Mouse (Mus musculus) lung, postnatal 4 days (tissue): Measurements from ENCODE around the gene Crygd.
"Not testable (repeated sequence)": the region's sequence is repeated elsewhere in the genome, so short reads cannot be mapped to it uniquely, and the experiment has no call there.

ENCODE experiments used
- DNase-seq, 2 experiments: peaks; one replicate each; pipeline ENCODE4 v3.0.0; 2021

Gene Crygd

DNA sequence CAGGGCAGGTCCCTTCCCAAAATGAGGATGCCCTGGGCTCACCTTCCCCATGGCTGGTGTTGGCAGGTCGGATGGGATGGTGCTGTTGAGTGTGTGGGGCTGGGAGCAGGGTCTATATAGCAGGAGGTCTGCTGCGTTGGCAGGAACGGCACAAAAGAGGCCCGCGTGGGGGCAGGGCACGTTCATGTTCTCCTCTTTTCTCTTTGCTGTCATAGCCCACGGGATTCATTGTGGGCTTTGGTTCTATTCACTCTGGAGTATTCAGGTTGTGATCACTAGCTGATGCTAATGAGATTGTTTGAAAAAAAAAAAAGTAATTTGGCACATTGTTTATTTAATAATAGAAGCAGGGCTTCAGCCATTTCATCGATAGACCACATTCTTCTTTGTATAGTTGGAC, at the start of gene Crygd:
TSS of gene Crygd (minus strand) at position 101 of the 400 bp plus-strand sequence.
- no peak for DNase-seq

- peak; percentile 31 to 45 for DNase-seq
These were observed 49.5 kb upstream of the Crygd start for GRCm38 (mm10) chr1:65112807-65113196.

DNA sequence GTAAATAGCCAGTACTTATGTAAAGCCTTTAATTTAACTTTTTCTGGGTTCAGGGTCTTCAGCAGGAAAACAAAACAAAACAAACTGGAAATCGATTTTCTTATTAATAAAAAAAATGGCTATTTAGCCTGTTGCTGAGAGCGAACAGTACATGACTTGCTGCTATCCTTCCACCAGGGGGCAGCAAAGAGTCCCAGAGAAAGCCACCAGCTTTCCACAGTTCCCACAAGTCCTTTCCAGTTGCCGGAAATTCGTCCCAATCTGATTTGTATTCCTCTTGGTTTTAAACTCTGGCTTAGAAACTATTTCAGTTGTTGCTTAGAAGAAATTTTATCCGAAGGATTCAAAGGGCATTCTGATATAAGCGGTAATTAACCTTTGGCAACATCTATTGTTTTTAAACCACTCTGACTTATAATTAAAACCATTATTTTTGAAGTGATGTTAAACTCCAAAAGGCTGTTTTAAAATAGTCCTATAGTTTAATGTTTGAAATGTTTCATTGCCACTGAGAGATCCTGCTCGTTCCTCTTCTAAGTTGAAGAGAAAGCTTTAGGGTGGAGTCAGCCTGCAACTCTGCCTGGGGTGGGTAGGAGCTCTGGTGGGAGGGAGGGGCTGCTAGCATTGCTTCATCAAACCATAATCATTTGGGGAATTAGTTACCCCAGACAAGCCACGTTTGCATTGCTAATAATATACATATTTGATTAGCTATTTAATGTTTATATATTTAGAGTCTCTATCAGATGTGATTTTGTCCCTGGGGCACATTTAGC, 49.0 kb upstream of the Crygd start:
- DNase-seq, result peak; percentile 51 to 78

DNA sequence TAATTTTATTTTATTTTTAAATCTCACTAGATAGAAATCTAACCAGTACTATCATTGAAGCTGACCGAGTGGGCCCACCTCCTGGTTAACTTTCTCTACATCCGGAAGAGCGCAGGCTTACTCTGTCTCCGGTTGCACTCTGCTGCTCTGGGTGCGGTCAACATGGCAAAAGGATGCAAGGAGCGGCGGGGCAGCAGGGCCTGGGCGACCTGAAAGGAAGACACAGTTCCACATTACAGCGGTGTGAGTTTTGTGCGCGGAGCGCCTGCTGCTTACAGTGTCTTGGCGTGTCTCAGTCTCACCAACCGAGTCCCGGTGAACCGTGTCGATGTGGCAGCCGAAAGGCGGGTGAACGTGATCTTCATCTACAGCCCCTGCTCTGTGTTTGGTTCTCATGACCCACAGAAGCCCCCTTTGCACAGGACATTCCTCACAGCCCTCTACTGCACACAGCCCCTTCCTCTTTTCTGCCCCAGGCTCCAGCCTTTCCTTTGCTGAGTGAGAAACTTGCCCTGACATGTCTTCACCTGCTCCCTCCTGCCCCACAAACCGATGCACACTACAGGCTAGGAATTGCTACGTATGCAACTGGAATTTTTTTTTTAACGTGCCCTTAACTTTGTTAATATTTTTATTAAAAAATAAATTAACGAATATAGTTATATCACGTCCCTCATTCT, 46.6 kb upstream of the Crygd start:
- DNase-seq, result no peak

DNA sequence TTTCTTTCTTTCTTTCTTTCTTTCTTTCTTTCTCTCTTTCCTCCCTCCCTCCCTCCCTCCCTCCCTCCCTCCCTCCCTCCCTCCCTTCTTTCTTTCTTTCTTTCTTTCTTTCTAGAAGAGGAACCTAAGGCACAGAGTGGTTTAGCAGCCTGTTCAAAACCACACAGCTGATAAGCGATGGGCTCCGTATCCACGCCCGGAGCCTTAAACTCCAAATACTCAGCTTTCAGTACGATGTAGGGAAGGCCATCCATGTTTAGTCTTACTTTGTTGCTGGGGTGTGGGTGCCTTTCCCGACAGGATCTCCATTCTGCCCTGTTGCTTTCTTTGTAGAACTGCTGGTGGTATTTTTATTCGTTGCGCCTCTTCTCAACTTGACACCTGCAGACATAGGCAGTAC, 45.9 kb upstream of the Crygd start:
- DNase-seq, result no peak

- DNase-seq, result no peak
These were observed 44.5 kb upstream of the Crygd start for GRCm38 (mm10) chr1:65107654-65108279.

GRCm38 (mm10) chr1:65103273-65103672, 40.0 kb upstream of the Crygd start, which contains the start of gene Cryga:
TSS of gene Cryga (minus strand) at chr1:65103373.
- no peak for DNase-seq

DNA sequence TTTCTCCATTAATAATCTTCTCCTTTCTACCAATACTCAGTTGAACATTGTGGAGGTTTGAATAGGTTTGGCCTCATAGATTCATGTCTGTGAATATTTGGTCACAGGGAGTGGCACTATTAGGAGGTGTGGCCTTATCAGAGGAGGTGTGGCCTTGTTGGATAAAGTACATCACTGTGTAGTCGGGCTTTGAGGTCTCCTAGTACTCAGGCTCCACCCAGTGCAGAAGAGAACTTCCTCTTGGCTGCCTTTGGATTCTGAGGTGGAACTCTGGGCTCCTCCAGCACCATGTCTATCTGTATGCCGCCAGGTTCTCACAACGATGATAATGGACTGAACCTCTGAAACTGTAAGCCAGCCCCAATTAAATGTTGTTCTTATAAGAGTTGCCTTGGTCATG, 33.7 kb upstream of the Crygd start:
- no peak for DNase-seq

- DNase-seq, result no peak
These were observed 28.3 kb upstream of the Crygd start for GRCm38 (mm10) chr1:65091566-65091965.

- DNase-seq, result peak in 1 of 2 experiments; percentile 43
These were observed 27.1 kb upstream of the Crygd start for GRCm38 (mm10) chr1:65090370-65090769.

GRCm38 (mm10) chr1:65088567-65089356, 25.5 kb upstream of the Crygd start:
- DNase-seq, result no peak

DNA sequence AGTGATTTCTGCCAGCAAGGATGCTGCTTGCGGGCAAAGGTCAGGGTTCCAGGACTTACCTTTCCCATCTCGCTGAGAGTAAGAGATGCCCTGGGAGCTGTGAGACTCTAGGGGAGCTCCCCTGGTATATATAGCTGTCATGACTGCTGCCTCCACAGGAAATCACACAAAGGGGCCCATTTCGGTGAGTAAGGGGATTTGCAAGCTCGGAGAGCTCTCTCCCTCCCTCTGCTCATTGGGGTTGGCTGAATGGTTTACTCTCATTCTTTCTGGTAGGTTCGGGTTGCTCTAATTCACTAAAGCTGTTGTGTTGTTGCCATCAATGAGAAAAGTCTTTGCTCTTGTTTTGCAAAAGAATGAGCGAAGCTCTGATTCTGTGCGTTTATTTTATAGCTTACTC, 18.9 kb upstream of the Crygd start, which contains the start of gene Crygb:
TSS of gene Crygb (minus strand) at position 101 of the 400 bp plus-strand sequence.
- no peak for DNase-seq

GRCm38 (mm10) chr1:65075607-65076006, 12.4 kb upstream of the Crygd start:
- DNase-seq, result no peak

- DNase-seq, result no peak
These were observed 10.3 kb upstream of the Crygd start, which contains the start of gene Crygc for GRCm38 (mm10) chr1:65073589-65073988. TSS of gene Crygc (minus strand) at chr1:65073689.

DNA sequence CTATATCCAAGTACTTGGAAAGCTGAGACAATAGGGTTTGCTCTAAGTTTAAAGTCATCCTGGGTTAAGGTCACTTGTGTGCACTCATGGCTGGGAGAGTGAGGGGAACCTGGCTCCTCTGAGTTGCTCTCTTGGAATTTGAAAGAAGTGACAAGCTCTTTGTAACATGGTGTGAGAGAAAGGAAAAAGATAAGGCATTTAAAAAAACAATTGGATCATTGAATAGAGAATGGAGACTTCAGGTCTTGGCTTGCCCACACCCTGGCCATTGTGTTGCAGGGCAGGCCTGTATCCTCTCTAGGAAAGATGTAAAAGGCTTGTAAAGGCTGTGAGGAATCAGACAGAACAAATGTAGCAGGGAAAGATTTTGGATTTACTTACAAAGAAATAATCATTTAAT, 4.6 kb upstream of the Crygd start:
- DNase-seq, result no peak

GRCm38 (mm10) chr1:65064201-65064600, 949 bp upstream of the Crygd start:
- DNase-seq, result no peak

GRCm38 (mm10) chr1:65052140-65052539, 11.1 kb downstream of the Crygd start:
- no peak for DNase-seq

DNA sequence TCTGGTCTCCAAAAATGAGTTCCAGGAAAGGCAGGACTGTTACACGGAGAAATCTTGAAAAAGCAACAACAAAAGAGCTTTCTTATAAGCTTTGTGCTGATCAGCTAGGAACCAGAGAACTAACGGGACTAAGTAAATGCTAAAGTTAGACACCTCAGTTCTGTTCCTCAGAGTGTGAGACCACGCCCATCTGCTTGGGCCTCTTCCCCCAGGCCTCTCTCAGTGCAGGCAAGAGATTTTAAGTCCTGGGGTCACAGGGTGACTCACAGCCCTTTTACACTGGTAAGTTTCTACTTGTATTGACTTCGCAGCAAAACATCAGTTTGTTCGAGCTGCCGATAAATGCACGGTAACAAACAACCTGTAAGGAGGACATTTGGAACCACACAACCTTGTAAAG, 11.6 kb downstream of the Crygd start:
- DNase-seq, result no peak

DNA sequence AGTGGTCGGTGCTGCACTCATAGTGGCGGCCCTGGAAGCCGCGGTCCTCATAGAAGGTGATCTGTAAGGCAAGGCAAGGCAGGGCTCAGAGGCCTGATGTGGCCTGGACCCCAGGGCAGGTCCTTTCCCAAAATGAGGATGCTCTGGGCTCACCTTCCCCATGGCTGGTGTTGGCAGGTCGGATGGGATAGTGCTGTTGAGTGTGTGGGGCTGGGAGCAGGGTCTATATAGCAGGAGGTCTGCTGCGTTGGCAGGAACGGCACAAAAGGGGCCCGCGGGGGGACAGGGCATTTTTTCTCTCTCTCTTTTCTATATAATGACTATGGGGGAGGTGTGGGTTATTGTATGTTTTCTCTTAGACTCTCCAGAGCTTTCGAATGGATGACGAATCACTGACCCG, 12.3 kb downstream of the Crygd start, which contains the start of gene Cryge:
TSS of gene Cryge (minus strand) at position 198 of the 400 bp plus-strand sequence.
- not testable (repeated sequence) for DNase-seq

DNA sequence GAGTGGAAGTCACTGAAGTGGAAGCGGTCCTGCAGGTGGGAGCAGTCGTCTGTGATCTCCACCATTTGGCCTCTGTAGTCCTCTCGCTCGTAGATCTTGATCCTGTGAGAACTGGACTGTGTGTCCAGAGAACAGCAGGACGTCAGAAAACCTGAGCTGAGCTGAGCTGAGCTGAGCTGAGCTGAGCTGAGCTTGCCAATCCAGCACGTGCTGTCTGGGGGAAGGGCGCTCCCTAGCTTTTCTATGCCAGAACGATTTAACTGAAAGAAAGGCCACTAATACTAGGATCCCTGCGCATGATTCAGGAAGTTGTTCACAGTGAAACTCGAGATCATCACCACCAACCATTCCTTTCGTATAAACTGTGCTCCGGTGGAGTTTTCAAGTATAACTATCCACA, 14.5 kb downstream of the Crygd start:
- DNase-seq, result peak; percentile 16 to 34

DNA sequence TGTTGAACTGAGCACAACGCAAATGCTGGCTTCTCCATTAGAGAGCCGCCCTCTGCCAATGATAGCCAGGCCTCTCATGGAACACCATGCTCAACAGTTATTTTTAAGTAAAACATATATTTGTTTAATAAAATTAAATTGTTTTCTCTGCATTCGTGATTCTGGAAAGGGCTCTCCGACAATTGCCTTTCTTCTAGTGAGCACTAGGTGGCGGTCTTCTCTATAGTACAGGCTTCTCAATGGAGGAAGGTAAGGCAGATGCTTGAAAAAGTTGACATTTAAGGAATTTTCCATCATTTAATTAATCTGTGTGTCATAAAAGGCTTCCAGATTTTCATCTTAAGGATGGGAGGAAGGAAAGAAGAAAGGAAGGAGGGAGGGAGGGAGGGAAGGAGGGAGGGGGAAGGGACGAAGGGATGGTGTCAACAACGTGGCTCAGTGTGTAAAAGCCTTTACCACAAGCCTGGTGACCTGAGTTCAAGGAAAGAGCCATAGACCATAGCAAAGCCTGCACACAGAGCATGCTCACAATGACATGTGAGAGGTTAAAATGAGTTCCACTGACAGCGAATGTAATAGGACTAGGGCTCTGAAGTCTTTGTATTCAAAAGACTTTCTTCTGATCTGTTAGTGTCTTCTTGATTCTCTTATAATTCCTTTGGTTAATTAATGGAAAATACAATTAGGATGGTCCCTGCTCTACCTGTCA, 16.7 kb downstream of the Crygd start:
- peak in 1 of 2 experiments; percentile 25 for DNase-seq

GRCm38 (mm10) chr1:65043433-65043832, 19.8 kb downstream of the Crygd start:
- DNase-seq, result no peak
